Mouse (Mus musculus) adrenal gland, postnatal 14 days (tissue): ENCODE data around the gene Asb8. TPM values are rescaled to one million over a fixed set of nuclear protein-coding genes. Genes with fewer than 3 reads are reported as not detected.

Experiments
- DNase-seq: peaks from one replicate; pipeline ENCODE4 v3.0.0; 2021; ENCODE audit warnings: mixed read lengths
- total RNA-seq: library from RNA; stranded (reverse); gene quantifications from 2 replicates; pipeline ENCODE4 v1.2.3, GENCODE M21; 2021

The Asb8 gene
- total RNA-seq, 1 experiment from 2014 or later, result 40.1 TPM

DNA sequence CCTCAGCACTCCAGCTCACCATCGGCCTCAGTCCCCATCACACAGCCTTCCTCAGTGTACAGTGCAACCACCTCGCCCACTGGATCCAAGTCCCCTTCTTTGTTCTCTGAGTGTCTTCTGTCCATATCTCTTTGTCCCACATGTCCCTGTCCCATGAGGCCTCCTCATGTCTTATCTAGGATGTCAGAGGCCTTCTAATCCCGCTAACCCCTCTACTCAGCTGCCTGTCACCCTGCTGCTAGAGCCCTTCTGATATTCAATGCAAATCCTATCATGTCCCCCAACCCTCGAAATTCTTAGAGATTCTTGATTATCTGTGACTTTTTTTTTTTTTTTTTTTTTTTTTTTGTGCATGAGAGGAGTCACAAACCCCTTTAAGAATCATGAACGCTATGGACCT lies 49.1 kb downstream of the Asb8 start:
- no peak for DNase-seq

DNA sequence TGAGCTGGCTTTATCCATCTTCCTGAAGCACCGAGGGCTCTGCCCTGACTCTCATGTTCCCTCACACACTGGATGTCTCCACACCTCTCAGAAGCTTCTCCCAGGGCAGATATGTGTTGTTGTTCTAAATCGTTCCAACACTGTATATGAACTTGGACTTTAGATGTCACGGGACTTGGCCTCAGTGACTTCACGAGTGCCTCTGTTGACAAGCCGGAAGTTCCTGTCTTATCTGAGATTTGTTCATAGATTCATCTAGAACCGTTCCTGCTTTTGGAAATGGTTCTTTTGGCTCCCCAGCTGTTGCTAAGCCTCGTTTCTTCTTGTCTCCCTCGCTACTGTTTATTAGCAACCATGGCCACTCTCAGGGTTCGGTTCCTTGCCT lies 49.7 kb downstream of the Asb8 start:
- no peak for DNase-seq

DNA sequence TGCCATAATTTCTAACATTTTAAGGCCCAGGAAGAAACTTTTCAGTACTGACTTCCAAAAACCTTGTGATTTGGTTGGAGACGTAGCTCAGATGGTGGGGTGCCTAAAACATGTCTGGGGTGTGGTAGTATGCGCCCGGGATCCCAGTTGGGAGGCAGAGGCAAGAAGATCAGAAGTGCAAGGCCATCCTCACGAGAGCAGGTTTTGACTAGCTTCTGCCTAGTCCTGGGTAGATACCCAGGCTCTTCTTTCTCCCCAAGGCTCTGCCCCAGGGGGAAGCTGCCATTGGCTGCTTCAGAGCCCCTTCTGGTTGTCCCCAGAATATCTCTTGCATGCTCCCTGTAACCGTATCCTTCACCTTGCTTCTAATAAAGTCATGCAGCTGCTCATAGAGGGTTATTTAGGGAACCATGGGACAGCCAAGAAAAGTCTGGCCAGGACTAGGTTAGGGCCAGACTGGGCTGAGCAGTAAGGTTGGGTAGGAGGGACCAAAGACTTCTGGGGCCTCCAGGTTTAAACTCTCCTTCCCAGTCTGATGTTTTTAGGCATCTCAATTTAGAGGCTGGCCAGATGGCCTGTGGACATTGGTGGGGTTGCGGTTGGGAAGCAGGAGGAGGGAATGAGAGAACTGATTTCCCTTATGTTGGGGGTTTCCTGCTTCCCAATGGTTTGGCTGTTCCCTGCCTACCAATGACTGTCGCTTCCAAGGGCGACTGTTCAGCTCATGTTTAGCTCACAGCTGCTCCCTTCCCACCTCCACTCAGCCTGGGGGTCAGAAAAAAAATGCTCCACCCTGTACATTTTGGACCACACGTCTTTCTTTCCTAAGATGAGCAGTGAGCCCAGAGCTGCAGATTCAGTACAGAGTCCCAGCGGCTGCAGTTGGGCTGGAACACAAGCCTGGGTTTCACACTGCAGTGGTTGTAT lies 50.3 kb downstream of the Asb8 start:
- DNase-seq, result no peak

DNA sequence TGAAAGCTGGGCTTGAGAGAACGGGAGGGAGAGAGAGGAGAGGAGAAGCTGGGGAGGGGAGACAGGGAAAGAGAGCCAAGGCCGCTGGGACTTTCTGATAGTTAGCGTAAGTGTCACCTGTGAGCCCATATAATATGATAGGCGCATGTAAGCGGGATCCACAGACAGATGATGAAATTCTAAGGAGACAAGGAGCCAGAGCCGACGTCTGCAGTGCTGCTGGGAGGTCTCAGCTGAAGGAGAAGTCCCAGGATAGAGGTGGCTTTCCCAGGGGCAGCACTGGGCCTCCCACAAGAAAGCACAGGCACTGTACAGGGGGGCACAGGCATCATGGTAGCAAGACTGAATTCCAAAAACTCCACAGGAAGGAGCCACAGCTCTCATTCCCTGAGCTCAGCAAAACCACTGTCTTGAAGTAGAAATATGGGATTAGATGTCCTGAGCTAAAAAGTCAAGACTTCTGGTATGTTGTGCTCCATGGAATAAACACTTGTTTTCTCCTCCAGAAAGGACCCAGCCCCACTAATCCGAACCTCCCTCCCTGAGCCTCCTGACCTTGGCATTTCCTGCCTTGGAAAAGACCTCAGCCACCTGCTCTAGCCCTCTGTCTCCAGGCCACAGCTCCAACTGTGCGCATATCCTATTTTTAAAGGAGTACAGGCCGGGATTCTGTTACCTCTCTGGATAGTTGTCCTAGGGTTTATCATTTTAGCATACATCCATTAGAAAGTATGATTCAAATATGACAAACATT lies 51.1 kb downstream of the Asb8 start:
- no peak for DNase-seq

DNA sequence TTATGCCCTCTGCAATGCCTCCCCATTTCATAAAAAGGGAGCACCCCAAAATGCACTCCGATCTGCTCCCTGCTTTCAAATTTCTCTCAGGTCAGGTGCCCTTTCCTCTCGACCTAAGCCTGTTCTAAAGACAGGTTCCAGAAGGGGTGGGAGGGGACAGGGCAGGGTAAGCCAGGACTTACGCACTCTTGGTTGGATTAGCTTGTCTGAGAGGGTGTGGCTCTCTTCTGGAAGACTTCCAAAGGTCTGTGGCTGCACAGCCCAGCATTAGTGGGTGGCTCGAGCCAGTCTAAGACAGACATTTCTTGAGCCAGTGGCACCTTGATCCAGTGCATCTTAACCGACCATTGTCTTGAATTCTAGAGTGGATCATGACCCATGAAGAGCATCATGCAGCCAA lies 53.6 kb downstream of the Asb8 start:
- no peak for DNase-seq

DNA sequence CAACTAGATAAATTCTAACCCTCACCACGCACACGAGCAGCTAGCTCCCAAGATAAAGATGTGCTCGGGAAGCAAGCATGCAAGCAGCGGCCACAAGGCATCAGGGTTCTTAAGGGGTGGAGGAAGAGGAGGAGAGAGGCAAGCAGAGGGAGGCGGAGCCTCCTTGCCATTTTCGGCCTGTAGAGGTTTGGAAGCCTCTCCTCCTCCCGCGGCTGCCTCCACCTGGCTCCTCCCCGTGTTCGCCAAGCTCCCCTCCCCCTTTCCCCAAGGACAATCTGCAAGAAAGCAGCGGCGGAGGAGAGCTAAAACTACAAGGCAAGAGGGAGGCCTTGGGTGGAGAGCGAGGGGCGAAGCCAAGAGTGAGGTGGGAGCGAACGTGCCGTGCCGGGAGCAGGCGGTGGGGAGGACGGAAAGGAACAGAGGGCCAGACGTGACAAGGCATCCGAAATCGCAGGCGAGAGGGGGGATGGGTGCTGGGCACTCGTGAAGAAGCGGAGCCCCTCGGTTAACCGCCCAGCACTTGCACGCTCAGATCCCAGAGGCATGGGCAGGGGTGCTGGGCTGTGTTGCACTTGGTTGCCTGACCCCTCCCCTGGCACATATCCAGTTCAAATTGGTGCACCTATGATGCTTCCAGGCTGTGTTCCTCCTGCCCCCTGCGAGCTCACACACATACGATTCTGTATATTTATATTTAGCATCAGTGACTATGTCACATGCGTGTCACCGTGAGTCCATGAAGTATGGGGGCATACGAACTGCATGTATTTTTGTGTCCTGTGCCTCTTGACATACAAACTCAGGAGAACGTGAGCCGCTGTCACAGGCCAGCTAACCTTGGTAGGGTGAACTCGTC lies 56.9 kb downstream of the Asb8 start:
- DNase-seq, result peak; percentile 92

DNA sequence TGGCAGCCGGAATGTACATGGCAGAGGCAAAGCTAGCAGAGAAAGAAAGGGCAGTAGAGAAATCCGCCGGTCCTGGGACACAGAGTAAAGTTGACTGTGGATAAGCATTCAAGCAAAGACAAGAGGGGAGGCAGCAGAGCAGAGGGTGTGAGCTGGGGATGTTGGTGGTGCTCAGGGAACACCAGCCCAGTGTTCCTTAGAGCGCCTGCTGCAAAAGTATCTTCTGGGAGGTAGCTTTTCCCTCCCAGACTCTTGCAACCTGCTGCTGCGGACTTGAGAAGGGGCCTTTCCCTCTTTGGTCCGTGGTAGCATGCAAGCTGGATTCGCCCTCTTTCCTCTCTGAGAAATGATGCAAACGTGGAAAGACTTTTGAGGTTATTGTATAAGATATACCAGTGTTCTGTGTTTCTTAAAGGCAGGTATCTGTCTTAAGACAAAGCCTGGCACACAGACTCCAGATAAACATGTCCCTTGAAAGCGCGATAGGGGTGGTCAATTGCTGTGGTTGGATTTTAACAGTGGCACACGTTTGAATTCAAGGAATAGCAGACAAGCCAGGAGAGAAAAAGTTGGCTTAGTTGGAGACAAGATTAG lies 57.6 kb downstream of the Asb8 start:
- no peak for DNase-seq

DNA sequence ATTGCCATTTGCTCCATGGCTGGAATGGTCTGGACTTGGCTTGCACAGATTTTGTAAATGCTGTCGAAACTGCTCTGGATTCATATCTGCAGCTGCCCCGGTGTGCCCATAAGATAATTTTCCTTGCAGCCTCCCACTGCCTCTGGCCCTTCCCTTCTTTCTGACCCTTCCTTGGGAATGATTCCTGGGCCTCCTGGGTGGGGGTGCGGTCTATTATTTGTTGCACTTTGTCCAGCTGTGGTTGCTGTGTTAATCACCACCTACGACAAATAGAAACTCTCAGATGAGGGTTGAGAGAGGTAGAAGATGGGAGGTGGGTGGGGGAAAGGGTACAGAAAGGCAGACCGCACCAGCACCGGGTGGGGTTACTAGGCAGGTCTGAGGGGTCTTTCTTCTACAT lies 58.2 kb downstream of the Asb8 start:
- DNase-seq, result no peak

DNA sequence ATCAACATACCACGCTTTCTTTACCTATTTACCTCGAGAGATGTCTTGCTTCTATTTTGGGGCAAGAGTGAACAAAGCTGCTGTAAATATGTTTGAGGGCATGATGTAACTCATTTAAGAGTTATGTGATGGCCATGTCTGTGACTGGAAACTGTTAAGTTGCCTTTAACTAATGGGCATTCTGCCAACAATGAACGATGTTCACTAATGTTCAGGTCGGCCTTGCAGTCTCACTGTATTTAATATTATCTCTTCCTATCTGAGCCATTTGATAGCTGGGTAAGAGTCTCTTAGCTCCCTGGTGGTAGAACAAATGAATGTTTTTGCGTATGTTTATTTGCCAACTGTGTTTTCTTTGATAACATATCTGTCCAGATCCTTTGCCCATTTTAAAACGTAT lies 58.9 kb downstream of the Asb8 start:
- DNase-seq, result no peak

DNA sequence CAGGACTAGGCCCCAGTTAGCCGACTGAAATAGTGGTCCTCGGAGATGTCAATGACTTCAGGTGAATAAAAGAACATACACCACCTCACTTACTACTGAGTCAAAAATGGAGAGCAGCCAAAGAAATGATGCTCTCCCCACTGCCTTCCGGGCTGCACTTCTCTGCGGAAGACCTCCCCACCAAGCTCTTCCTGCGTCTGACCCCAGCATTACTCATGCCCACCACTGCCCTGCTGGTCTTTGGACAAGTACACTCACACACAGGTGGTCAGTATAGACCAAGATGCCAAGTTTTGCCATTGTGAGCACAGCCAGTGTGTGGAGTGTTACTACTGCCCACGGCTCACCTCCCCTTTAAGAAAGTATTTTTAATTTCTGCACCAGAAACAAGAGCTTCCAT lies 63.0 kb downstream of the Asb8 start:
- DNase-seq, result no peak

DNA sequence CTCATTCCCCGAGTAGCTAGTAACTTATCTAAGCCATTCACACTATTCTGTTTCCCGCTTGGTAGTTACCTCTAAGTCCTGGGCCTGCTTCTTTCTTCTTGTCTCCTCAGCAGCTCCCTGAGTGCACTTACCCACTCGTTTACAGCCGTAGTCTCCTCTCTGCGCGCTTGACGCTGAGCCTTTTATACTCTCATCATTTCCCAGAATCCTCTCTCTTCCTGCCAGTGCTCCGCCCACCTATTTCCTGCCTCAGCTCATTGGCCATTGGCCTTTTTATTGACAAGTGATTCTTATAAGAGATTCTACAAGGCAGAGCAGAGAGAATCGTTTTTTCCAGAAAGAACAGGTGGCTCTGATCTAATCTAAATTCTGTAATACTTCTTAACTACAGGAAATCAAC lies 66.9 kb downstream of the Asb8 start:
- DNase-seq, result no peak

DNA sequence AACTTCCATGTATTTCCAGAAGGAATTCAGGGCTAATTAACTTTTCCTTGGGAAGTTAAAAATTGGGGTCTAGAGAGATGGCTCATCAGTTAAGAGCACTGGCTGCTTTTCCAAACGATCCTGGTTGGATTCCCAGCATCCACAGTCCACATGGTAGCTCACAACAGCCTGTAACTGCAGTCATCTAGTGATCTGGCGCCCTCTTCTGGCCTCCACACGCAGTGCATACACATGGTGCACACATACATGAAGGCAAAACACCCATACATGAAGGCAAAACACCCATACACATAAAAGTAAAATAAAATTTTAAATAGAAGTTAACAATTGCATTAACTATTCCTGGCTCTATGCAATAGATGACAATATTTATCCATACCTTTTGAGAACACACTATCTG lies 68.5 kb downstream of the Asb8 start:
- no peak for DNase-seq

DNA sequence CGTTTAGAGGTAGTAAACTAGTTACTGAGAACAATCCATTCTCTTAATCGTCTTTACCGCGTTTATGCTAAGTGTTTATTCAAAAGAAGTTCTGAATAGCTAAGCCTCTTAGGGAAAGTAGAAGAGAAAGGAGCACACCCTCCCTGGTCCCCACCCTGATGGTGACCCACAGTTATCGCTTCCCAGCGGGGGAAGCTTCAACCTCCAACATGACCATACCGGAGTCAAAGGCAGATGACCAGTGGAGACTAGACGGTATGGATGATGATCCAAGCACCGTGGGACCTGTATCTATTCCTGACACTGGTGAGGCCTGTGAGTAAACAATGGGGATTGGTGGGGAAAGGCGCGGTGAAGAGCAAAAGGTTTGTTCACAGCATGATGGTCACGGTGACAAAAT lies 70.5 kb downstream of the Asb8 start:
- no peak for DNase-seq

DNA sequence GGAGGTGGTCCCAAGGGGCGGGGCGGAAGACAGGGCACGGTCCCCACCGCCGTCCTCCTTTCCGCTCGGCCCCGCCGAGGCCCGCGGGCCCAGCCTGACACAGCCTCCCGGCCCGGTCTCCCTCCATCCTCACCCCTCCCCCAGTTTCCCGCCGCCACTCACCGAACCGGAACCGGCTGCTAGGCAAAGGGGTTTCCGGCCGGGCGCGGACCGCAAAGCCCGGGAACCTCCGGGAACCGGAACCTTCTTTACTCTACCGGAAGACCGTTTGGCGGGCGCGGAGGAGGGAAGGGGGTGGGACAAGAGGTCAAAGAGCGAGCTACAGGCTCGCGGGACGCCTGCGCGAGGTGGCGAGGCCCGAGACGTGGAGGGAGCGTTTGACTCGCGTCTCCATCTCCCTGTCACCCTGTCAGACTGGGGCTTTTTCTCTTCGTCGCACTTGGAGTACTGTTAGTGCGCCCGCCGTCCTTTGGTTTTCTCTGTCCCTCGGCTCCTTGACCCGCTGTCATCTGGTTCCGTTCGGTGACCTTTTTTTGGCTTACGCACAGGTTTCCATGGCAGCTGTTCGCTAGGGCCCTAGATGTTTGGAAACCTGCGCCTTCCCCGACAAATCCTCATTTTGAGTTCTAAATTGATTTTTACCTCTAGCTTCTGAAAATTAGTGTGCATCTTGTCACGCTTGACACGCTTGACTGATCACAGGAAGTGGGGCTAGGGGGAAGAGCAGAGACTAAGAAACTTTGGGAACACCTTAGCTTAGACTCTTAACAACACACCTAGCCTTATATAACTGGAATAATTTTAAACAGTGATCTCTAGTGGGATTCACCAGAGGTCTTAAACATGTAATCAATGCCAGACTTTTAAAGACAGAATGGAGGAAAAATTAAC lies 72.1 kb downstream of the Asb8 start, which contains the start of gene Senp1:
Senp1 (minus strand) TSS at position 624 of the 891 bp plus-strand sequence.
- DNase-seq, result peak; percentile 95

DNA sequence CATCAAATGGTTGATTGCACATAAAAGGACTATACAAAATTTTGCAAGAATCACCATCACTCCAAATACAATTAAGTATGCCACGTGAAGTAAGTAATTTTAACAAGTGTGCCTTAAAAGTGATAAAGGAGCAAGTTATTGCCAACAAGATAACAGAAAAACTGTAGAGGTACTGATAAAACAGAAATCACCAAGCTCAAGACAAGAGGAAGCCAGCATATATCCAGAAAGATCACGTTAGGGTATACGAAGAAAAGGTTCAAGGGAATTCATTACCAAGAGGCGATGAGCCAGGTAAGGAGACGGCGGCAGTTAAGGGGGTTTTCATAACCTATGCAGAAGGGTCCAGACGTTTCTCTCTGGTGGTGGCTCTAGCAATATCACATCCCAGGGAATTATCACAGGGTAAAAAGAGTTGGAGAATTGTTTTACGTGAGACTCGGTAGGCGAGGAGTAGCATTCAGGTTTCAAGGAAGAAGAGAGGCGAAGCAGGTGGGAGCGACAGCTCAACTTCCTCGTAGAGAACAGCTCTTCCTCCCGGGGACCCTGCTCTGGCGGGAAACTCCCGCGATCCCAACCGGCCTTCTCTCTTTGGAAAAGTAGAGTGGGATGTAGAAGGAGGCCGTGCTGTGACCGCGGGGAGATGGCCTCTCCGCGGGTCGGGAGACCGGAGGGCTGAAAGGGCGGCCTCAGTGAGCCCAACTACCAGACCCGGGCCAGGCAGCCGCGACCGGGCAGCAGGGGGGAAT lies 72.9 kb downstream of the Asb8 start, which contains the start of gene Pfkm:
Pfkm (plus strand) TSS at position 218 of the 749 bp plus-strand sequence.
- DNase-seq, result no peak

DNA sequence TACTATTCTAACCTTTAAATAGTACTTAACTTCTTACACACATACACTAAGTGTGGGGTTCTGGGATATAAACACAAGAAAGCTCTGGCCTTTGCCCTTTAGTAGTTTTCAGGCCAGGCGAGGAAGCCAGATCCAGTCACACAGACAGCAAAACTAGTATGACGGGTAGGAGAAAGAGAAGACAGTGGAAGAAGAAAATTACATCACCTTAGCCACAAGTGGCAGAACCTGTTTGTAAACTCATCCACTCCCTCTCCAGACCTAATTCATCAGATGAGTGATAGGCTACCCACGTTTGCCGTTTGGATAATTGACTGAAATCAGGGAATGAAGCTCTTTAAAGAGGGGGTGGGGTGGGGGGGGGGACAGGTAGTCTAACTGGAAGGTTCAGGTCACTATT lies 73.6 kb downstream of the Asb8 start:
- no peak for DNase-seq

DNA sequence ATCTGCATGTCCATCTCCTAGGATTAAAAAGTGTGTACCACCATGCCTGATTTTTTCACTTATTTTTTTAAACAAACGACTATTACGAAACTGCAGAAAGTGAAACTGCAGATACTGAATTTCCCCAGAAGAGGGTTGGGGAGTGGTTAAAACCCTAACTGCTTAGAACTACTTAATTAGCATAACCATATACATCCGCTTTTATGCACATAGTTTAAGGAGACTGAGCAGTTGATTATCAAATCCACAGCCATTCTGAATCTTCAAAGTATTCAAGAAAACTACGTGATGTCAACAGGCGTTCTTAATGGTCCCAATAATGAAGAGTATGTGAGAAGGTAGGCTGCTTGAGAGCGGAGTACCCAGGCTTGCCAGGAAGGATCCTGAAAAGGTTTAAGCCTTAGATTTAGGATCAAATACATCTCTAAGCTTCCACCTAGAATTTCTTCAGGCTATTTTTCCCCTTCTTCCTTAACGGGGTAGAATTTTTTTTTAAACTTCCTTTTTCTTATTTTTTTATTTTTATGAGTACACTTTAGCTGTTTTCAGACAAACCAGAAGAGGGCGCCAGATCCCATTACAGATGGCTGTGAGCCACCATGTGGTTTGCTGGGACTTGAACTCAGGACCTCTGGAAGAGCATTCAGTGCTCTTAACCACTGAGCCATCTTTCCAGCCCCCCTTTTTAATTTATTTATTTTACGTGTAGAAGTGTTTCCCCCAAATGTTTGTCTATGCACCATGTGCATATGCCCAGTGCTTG lies 75.8 kb downstream of the Asb8 start:
- DNase-seq, result peak; percentile 71

DNA sequence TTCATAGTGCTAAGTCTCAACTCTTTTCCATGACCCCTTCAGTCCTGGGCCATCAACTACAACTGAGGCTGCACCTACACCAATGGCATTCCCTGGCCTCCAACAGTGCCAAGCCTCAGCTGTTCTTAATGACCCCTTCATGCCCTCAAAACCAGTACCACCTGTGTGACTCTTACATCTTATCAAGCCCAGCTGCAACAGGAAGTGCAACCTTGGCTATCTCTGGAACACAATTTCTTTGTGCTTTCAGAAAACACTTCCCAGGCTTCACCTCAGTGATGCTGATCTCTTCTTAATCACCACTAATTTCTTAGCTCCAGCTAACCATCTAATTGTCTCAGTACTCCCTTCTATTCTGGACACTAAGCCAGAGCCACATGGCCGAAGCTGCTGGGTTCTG lies 76.5 kb downstream of the Asb8 start:
- DNase-seq, result no peak
